Mouse (Mus musculus) midbrain, embryonic 12.5 days (tissue): ENCODE results near the gene Mia3. TPM values are rescaled to one million over a fixed set of nuclear protein-coding genes. Genes with fewer than 3 reads are reported as not detected.
"Not testable (repeated sequence)": the region's sequence is repeated elsewhere in the genome, so short reads cannot be mapped to it uniquely, and the experiment has no call there.

Source experiments
- ATAC-seq: fragments of 200-750 bp; cut with Nextera tagmentation; 2 replicates; pipeline ENCODE4 v1.8.0; 2017; ENCODE audit warnings: low read depth, moderate TSS enrichment, moderate library complexity; ENCODE audit not compliant: low FRiP score
- H3K27ac ChIP-seq: fragments of 300-500 bp; sonication (generic); replicated peaks from 2 replicates; pipeline ENCODE4 v1.5.1; 2016; ENCODE audit warnings: mild to moderate bottlenecking
- H3K27me3 ChIP-seq: fragments of 300-500 bp; sonication (generic); 2 replicates; pipeline ENCODE4 v1.6.1; 2016; ENCODE audit warnings: mild to moderate bottlenecking
- H3K36me3 ChIP-seq: fragments of 300-500 bp; sonication (generic); 2 replicates; pipeline ENCODE4 v1.6.1; 2016
- H3K4me1 ChIP-seq: fragments of 300-500 bp; sonication (generic); 2 replicates; pipeline ENCODE4 v1.6.1; 2016
- H3K4me2 ChIP-seq: fragments of 300-500 bp; sonication (generic); replicated peaks from 2 replicates; pipeline ENCODE4 v1.6.1; 2016; ENCODE audit warnings: mild to moderate bottlenecking, moderate library complexity
- H3K4me3 ChIP-seq: fragments of 300-500 bp; sonication (generic); 2 replicates; pipeline ENCODE4 v1.5.1; 2016; ENCODE audit warnings: mild to moderate bottlenecking
- H3K9ac ChIP-seq: fragments of 300-500 bp; sonication (generic); replicated peaks from 2 replicates; pipeline ENCODE4 v1.6.1; 2016; ENCODE audit warnings: mild to moderate bottlenecking, moderate library complexity
- H3K9me3 ChIP-seq: fragments of 300-500 bp; sonication (generic); 2 replicates; pipeline ENCODE4 v1.6.1; 2016; ENCODE audit warnings: mild to moderate bottlenecking
- WGBS: fragments of 180-500 bp; shearing (Covaris S2); methylation state at CpG from one replicate; pipeline ENCODE4 v1.1.7; 2016; 5-methylcytosine and 5-hydroxymethylcytosine counted together
- polyA plus RNA-seq: library from polyadenylated mRNA; unstranded; fragments of >200 nt; fragmentation: Nextera tagmentation; extraction: Ambion mirVana; gene quantifications from 2 replicates; pipeline ENCODE4 v1.2.1, GENCODE M21; 2016

Mia3 gene
- polyA plus RNA-seq = 117 and 136 TPM in 2 replicates

DNA sequence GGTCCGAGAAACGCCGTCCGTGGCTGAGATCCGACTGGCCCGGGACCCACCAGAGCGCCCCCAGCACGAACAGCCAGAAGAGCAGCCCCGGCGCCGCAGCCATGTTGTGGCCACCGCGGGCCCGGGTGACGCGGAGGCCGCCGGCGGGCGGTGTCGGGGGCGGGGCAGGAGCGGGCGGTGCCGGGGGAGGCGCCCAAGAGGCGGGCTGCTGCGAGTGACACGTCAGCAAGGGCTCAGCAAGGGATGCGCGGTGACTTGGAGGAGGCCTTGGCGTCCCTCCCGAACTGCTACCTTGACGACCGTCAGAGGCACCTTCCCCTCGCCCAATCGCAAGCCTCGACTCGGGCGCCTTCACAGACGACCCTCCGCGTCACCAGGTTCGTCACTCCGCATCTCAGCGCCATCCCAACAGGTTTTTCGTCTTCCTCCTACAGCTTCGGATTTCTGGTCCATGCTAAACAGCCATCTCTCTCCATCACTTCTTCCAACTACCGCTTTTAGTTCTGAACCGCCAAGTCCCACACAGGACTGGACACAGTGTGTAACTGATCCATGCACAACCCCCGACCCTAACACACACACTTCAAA lies at the start of gene Mia3:
Gene Mia3, minus strand, starts transcription at position 127 of the 588 bp plus-strand sequence.
- H3K4me1 ChIP-seq = peaks cover 18% of the 10 kb centered on the region
- peak; percentile 97 for ATAC-seq
- H3K4me2 ChIP-seq = peak within 1 kb of the TSS; percentile 95
- H3K27ac ChIP-seq = peak within 1 kb of the TSS; percentile 69
- H3K36me3 ChIP-seq = peaks cover 9% of the 10 kb centered on the region; the same call in 1 of the 2 replicates
- peak within 1 kb of the TSS; percentile 93 for H3K4me3 ChIP-seq
- H3K27me3 ChIP-seq = no peaks in the 10 kb centered on the region
- H3K9ac ChIP-seq = peak within 1 kb of the TSS; percentile 89
- WGBS = under 1% methylated on average over 46 of the region's 51 CpGs
- peaks cover under 1% of the 10 kb centered on the region; the same call in 1 of the 2 replicates for H3K9me3 ChIP-seq

DNA sequence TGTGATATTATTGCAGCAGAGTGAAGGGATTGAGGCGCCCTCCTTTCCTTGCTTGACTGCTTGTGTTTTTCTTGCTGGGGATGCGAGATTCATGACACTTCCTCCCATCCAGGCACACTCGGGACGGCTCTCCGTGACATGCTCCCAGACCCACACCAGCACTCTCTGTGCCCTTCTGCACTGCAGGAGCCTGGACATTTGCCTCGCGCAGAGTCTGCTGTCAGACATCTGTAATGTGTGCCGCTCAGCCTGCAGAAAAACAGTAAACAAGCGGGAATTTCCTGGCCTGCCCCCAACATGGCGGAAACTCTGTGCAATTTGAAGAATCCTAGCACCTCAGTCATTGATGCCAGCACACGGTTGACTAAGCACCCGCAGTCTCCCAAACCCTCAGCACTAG lies 48.5 kb upstream of the Mia3 start, which contains the start of gene Hhipl2:
Gene Hhipl2, plus strand, starts transcription at position 343 of the 400 bp plus-strand sequence.
- 87% methylated on average over 12 of the region's 12 CpGs for WGBS
- H3K9me3 ChIP-seq = no peaks in the 10 kb centered on the region
- H3K4me3 ChIP-seq = no peak within 1 kb of the TSS
- no peak within 1 kb of the TSS for H3K27ac ChIP-seq
- H3K9ac ChIP-seq = no peak within 1 kb of the TSS
- no peaks in the 10 kb centered on the region for H3K27me3 ChIP-seq
- no peaks in the 10 kb centered on the region for H3K4me1 ChIP-seq
- ATAC-seq = no peak
- H3K4me2 ChIP-seq = no peak within 1 kb of the TSS
- H3K36me3 ChIP-seq = no peaks in the 10 kb centered on the region

DNA sequence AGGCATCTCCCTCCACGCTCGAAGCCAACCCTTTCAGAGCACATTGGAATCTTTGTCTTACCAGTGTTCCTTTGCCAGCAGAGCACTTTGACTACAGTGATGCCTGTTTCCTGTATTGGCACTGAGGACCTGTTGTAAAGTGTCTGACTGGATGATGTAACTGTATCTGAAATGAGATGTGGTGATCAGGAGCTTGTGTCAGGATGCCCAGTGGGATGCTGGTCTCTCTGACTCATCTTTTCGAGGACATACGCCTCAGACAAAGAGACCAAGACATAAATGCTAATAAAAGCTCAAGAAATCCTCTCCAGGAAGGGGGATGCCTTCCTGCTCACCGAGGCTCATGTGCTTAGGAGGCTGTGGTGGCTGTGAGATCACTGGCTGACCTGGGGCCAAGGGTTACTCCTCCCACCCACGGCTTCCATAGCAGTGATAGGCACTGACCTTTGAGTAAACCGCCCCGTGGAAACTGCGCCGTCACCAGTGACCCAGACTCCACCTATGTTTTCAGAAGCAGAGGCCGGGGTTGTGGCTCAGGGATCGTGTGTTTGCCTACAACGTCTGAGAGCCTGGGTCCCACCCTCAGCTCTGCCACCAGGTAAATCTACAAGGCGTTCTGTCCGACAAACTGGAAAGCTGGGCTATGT lies 44.9 kb upstream of the Mia3 start:
- no peak overlapping the region for H3K4me3 ChIP-seq
- H3K27ac ChIP-seq = no peak overlapping the region
- H3K4me1 ChIP-seq = no peaks in the 10 kb centered on the region
- H3K36me3 ChIP-seq = peaks cover 28% of the 10 kb centered on the region
- no peaks in the 10 kb centered on the region for H3K9me3 ChIP-seq
- 90% methylated on average over 15 of the region's 15 CpGs for WGBS
- no peak for ATAC-seq
- H3K9ac ChIP-seq = no peak overlapping the region
- no peak overlapping the region for H3K4me2 ChIP-seq
- no peaks in the 10 kb centered on the region for H3K27me3 ChIP-seq

DNA sequence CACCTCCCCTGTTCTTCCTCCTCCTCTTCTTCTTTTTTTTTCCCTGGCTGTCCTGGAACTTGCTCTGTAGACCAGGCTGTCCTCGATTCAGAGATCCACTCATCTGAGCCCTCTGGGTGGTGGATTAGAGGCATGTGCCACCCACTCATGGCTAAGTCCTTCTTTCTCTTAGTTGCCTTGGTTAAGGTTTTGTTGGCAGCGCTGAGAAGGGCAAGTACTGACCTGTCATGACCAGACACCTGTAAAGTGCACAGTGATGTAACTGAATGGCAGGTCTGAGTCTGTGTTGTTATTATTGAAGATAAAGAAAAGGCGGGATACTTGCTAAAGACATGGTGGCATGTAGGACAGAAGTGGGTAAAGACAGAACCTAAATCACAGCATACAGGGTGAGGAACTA lies 34.0 kb upstream of the Mia3 start:
- Histone ChIP-seq H3K27me3 (no peaks in the 10 kb centered on the region), H3K27ac (no peak overlapping the region), H3K36me3 (peaks cover 66% of the 10 kb centered on the region), H3K9me3 (no peaks in the 10 kb centered on the region), H3K9ac (no peak overlapping the region), H3K4me3 (no peak overlapping the region), H3K4me2 (no peak overlapping the region), H3K4me1 (no peaks in the 10 kb centered on the region)
- 92% methylated on average over 3 of the region's 3 CpGs for WGBS
- ATAC-seq = no peak

DNA sequence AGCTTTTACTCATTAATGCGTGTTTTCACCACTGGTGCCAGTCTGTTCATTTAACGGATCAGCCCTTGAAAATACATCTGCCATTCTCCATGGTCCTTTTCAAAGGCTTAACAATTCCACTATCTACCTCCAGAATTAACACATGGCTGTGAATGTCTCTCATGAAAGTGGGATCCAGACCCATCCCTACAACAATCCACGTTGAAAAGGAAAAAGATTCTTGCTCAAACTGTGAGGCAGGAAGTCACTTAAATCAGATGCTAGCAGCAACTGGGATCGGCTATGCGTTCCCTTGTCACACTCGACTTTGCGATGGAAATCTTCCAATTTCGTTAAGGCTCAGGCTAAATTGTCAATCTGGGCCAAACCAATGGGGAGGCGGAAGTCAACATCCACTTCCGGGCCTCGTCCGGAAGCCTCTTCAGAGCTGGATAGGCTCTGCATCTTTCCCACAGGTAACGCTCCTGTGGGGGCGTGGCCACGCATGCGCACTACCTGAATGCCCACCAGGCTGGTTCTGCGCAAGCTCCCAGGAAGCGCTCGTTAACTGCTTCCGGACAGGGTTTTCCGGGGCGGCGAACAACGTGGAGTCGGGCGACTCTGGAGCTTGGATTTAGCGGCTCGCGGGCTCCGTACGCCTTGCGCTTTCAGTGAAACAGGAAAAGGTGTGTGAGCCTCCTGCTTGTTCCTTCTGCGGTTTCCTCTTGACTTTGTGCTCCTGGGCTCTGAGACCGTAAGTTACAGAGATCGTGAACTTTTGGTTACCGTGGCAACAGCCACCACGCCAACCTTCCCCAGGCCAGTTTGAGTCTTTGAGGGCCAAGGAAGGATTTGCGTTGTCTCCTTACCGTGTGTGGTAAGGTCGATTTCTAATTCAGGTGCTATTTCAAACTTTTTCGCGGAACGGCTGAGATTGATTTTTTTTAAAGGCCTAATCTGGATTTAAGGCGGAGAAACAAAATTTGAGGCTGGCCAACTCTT lies 19.4 kb upstream of the Mia3 start, which contains the start of gene Taf1a:
Gene Taf1a, plus strand, starts transcription at position 556 of the 981 bp plus-strand sequence.
- peak within 1 kb of the TSS; percentile 73 for H3K4me3 ChIP-seq
- no peaks in the 10 kb centered on the region for H3K9me3 ChIP-seq
- no peak within 1 kb of the TSS; the same call in 1 of the 2 replicates for H3K27ac ChIP-seq
- peak; percentile 99 for ATAC-seq
- H3K4me2 ChIP-seq = peak within 1 kb of the TSS; percentile 78
- H3K9ac ChIP-seq = peak within 1 kb of the TSS; percentile 57
- H3K36me3 ChIP-seq = 0 out of 2 replicates have a peak, but pooled peaks cover 5% of the 10 kb centered on the region
- H3K27me3 ChIP-seq = peaks cover 18% of the 10 kb centered on the region
- 7% methylated on average over 44 of the region's 44 CpGs for WGBS
- peaks cover 13% of the 10 kb centered on the region for H3K4me1 ChIP-seq

DNA sequence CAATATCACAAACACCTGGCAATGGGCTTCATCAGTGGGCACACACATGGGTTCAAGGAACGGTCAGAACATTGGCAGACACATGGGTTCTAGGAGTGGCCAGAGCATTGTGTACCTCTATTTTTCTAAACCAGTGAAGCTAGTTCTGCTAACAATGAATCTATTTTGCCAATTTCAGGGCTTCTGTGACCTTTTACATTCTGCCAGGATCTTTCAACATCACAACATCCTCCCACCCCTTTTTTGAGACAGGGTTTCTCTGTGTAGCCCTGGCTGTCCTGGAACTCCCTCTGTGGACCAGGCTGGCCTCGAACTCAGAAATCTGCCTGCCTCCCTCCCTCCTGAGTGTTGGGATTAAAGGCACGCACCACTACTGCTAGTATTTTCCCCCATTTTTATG lies 18.1 kb upstream of the Mia3 start:
- H3K9me3 ChIP-seq, H3K9ac ChIP-seq, H3K36me3 ChIP-seq, H3K27ac ChIP-seq, H3K4me3 ChIP-seq, ATAC-seq, H3K4me2 ChIP-seq: not testable (repeated sequence)
- WGBS = 88% methylated on average over 3 of the region's 3 CpGs
- Histone ChIP-seq H3K27me3 (peaks cover 30% of the 10 kb centered on the region), H3K4me1 (peaks cover 13% of the 10 kb centered on the region)

DNA sequence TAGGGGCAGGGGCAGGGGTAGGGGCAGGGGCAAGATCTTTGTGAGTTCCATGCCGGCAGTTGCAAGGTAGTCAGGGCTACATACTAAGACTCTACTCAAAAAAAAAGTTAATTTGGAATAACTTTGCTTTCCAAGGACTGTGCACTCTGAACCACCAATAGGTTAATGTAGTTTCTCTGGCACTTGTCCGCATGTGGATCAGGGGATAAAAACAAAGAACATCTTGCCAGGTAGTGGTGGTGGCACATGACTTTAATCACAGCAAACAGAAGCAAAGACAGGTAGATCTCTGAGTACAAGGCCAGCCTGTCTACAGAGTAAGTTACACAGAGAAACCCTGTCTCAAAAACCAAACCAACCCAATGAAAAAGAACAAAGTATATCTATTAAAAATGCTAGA lies 13.3 kb upstream of the Mia3 start:
- Histone ChIP-seq H3K9ac (no peak overlapping the region), H3K36me3 (no peaks in the 10 kb centered on the region), H3K4me2 (no peak overlapping the region), H3K27ac (no peak overlapping the region), H3K4me3 (no peak overlapping the region), H3K9me3 (no peaks in the 10 kb centered on the region), H3K27me3 (peaks cover 37% of the 10 kb centered on the region), H3K4me1 (no peaks in the 10 kb centered on the region)
- WGBS = 85% methylated on average over 2 of the region's 2 CpGs
- ATAC-seq = no peak

DNA sequence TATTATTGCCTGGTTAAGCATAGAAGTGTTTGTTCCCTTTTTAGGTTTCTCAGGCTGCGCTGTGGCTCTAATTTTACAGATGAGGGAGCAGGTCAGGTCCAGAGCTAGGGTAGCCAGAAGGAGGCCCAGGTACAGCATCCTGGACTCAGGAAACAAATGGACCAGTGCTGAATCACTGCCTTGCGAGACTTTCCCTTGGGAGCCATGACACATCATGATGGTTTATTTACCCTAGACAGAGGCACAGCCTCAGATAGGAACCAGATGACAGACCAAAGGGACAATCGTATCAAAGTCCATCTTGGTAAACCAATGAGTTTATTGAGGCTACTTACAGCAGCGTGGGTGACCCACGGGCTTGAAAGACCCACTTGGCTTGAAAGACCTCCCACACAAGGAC lies 12.5 kb upstream of the Mia3 start:
- no peaks in the 10 kb centered on the region for H3K4me1 ChIP-seq
- H3K4me3 ChIP-seq = no peak overlapping the region
- H3K36me3 ChIP-seq = no peaks in the 10 kb centered on the region
- no peak overlapping the region for H3K27ac ChIP-seq
- 81% methylated on average over 5 of the region's 5 CpGs for WGBS
- H3K9me3 ChIP-seq = no peaks in the 10 kb centered on the region
- H3K27me3 ChIP-seq = peaks cover 29% of the 10 kb centered on the region
- H3K4me2 ChIP-seq = no peak overlapping the region
- no peak for ATAC-seq
- no peak overlapping the region for H3K9ac ChIP-seq

DNA sequence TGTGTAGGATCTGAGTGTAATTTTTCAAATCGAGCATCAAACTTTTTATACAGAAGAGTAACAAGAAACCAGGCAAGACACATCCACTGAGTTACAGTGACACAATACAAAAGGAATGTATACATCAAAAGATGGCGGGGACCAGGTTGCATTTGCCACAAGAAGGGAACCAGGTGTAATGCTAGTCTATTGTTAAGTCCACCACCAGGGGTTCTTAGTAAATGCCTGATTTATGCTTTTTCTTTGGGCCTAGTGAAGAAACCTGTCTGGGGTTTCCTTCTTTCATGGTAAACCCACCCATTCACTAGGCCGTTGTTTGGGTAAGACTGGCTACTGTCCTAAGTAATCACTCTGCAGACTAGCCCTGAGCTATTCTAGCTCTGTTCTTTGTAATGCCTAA lies 10.0 kb upstream of the Mia3 start:
- not testable (repeated sequence) for ATAC-seq, H3K27ac ChIP-seq, H3K4me3 ChIP-seq, H3K36me3 ChIP-seq, H3K4me1 ChIP-seq, H3K9me3 ChIP-seq, H3K4me2 ChIP-seq, H3K9ac ChIP-seq
- 86% methylated on average over 3 of the region's 3 CpGs for WGBS
- H3K27me3 ChIP-seq = peaks cover 21% of the 10 kb centered on the region

DNA sequence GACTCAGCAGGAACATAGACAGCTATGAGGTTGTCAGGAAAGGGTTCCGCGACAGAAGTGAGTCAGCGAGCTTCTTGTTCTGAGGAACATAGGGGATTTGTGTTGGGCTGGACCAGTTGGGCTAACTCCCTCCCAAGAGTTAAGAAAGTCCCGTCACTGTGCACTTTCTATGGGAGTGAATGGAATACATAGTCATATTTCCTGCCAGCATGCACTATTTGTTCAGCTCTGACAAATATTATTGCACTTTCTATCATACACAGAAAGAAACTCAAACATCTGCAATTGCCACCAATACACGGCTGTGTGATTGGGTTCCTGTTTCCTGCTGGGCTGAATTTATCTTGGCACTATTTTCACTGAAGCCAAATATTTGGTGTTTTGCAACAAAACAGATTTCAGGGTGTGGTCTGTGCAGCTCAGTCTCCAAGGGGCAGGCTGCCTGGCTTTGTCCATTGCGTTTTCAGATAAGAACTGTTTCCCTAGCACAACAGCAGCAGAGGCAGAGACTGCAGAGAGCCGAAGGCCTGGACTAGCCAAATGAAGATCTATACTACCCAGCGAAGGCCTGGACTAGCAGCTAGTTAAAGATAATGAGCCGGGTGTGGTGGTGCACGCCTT lies 9.1 kb upstream of the Mia3 start:
- H3K4me2 ChIP-seq = no peak overlapping the region
- H3K4me3 ChIP-seq = no peak overlapping the region
- no peak overlapping the region for H3K27ac ChIP-seq
- 85% methylated on average over 10 of the region's 10 CpGs for WGBS
- no peak for ATAC-seq
- no peaks in the 10 kb centered on the region for H3K36me3 ChIP-seq
- H3K9ac ChIP-seq = no peak overlapping the region
- H3K4me1 ChIP-seq = no peaks in the 10 kb centered on the region
- peaks cover 19% of the 10 kb centered on the region for H3K27me3 ChIP-seq
- H3K9me3 ChIP-seq = peaks cover 4% of the 10 kb centered on the region; the same call in 1 of the 2 replicates

DNA sequence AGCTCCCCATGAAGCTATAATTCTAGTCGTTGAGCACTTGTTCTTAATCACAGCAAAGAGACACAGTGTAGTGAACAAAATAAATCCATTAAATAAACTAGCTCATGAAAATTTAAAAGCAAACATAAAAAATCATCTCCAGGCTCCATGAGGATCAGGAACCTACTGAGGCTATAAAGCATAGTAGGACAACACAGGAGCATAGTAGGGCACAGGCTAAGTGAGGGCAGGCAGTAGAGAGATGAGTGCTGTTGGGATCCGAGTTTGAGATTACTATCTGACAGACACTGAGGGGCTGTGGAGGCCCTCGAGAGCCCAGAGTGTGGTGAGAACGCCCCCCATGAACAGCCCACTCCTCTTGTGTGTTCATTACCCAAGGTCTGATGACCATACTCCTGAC lies 7.7 kb upstream of the Mia3 start:
- Histone ChIP-seq H3K27me3 (peaks cover 5% of the 10 kb centered on the region), H3K4me2 (no peak overlapping the region), H3K36me3 (no peaks in the 10 kb centered on the region), H3K9me3 (peaks cover 4% of the 10 kb centered on the region; the same call in 1 of the 2 replicates), H3K27ac (no peak overlapping the region), H3K4me3 (no peak overlapping the region), H3K9ac (no peak overlapping the region), H3K4me1 (no peaks in the 10 kb centered on the region)
- 80% methylated on average over 4 of the region's 4 CpGs for whole genome bisulfite sequencing
- ATAC-seq = no peak
